Mouse (Mus musculus): ENCODE measurements around the gene Apol9a.

GRCm38 (mm10) chr15:77377419-77377818 lies 33.5 kb downstream of the Apol9a start:
- TF ChIP-seq CTCF (IDR thresholded peaks at IDR 0.05; ENCODE audit: low read depth) (no peak), EP300 (IDR thresholded peaks at IDR 0.05; ENCODE audit: low read depth) (no peak)

Data from heart, postnatal 0 days (tissue).